Mouse (Mus musculus): ENCODE measurements around the gene Zfp995. TPM values are rescaled to one million over a fixed set of nuclear protein-coding genes. Genes with fewer than 3 reads are reported as not detected.
"Not testable (repeated sequence)": the region's sequence is repeated elsewhere in the genome, so short reads cannot be mapped to it uniquely, and the experiment has no call there.

Zfp995 gene
- 1.4 and 5.4 TPM in 2 replicates for total RNA-seq (2015; ENCODE audit: low replicate concordance)
- total RNA-seq (2017; ENCODE audit: low replicate concordance) = 4.6 TPM in 1 of 2 replicates, not detected in the other

DNA sequence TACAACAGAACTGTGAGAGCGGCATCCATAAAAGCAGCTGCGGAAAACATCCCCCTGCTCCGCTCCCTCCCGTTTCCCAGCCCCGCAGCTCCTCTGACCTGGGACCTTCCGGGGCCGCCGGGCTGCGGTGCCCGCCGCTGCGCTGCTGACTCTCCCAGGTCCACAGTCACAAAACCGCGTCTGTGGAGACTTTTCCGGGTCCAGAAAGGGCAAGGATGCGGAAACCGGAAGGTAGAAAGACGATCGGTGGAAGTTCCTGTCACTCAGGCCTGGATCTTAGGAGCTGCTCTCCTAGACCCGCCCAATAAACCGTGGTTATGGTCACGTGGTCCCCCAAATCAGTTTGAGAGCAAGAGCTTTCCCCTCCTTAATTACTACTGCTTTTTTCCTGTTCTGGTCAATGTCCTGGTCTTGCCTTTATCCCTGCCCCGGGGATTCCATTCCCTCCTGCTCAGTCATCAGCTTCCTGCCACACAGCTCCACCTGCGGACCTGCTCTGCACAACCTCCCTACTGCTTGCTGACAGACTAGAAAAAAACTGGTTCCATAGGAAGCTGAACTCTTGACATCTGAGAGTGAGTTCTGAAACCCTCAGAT is at the start of gene Zfp995:
TSS of gene Zfp995 (minus strand) at position 471 of the 597 bp plus-strand sequence.
- ATAC-seq (replicated peaks; ENCODE audit: low FRiP score, poor library complexity, severe bottlenecking) = peak; percentile 52

DNA sequence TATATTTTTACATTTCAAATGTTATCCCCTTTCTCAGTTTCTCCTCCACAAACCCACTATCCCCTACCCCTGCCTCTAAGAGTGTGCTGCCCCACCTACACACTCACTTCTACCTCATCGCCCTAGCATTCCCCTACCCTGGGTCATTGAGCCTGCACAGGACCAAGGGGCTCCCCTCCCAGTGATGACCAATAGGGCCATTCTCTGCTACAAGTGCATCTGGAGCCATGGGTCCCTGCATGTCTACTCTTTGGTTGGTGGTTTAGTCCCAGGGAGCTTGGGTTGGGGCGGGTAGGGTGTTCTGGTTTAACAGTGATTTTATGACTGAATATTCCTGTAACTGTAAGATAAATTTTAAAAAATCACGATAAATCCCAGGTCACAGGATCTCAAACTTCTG is 687 bp downstream of the Zfp995 start:
- no peak for ATAC-seq (replicated peaks; ENCODE audit: low FRiP score, poor library complexity, severe bottlenecking)

GRCm38 (mm10) chr17:21871256-21871655 is 38.5 kb downstream of the Zfp995 start:
- no peak for ATAC-seq (replicated peaks; ENCODE audit: low FRiP score, poor library complexity, severe bottlenecking)

GRCm38 (mm10) chr17:21846322-21846582 is 63.5 kb downstream of the Zfp995 start:
- not testable (repeated sequence) for ATAC-seq (replicated peaks; ENCODE audit: low FRiP score, poor library complexity, severe bottlenecking)

- no peak for ATAC-seq (replicated peaks; ENCODE audit: low FRiP score, poor library complexity, severe bottlenecking)
Measured at GRCm38 (mm10) chr17:21845545-21846321, 64.0 kb downstream of the Zfp995 start, which contains the start of gene Zfp820. Gene Zfp820 (minus strand): TSS chr17:21845772.

GRCm38 (mm10) chr17:21838510-21838909 is 71.2 kb downstream of the Zfp995 start:
- ATAC-seq (replicated peaks; ENCODE audit: low FRiP score, poor library complexity, severe bottlenecking) = no peak

Other genes starting within 250 kb of the Zfp995 start
- not detected in 2 replicates for gene Gm10226, start 218.1 kb downstream of the Zfp995 start, total RNA-seq (2015; ENCODE audit: low replicate concordance)
- 4.2 TPM in 1 of 2 replicates, not detected in the other for gene Gm10226, start 218.1 kb downstream of the Zfp995 start, total RNA-seq (2017; ENCODE audit: low replicate concordance)
- gene Zfp760, start 202.2 kb downstream of the Zfp995 start, total RNA-seq (2015; ENCODE audit: low replicate concordance) = 7.2 and 15.1 TPM in 2 replicates
- 1.9 and 4.4 TPM in 2 replicates for gene Zfp760, start 202.2 kb downstream of the Zfp995 start, total RNA-seq (2017; ENCODE audit: low replicate concordance)
- gene Zfp229, start 179.1 kb downstream of the Zfp995 start, total RNA-seq (2015; ENCODE audit: low replicate concordance) = 1.1 and 2.1 TPM in 2 replicates
- 1.7 and 4.6 TPM in 2 replicates for gene Zfp229, start 179.1 kb downstream of the Zfp995 start, total RNA-seq (2017; ENCODE audit: low replicate concordance)
- 3.4 TPM in 1 of 2 replicates, not detected in the other for gene Zfp820, start 64.2 kb downstream of the Zfp995 start, total RNA-seq (2015; ENCODE audit: low replicate concordance)
- 0.51 TPM in 1 of 2 replicates, not detected in the other for gene Zfp820, start 64.2 kb downstream of the Zfp995 start, total RNA-seq (2017; ENCODE audit: low replicate concordance)
- gene Zfp942, start 52.5 kb upstream of the Zfp995 start, total RNA-seq (2015; ENCODE audit: low replicate concordance) = 15.1 and 25.6 TPM in 2 replicates
- gene Zfp942, start 52.5 kb upstream of the Zfp995 start, total RNA-seq (2017; ENCODE audit: low replicate concordance) = 10.7 and 12.1 TPM in 2 replicates
- gene Zfp943, start 52.6 kb upstream of the Zfp995 start, total RNA-seq (2015; ENCODE audit: low replicate concordance) = 18.7 and 37.7 TPM in 2 replicates
- gene Zfp943, start 52.6 kb upstream of the Zfp995 start, total RNA-seq (2017; ENCODE audit: low replicate concordance) = 19.9 and 21.3 TPM in 2 replicates